Mouse (Mus musculus) CD4-positive, CD25-positive, alpha-beta regulatory T cell, adult 2 months (primary cell): ENCODE measurements around the gene St3gal2.
"Not testable (repeated sequence)": the region's sequence is repeated elsewhere in the genome, so short reads cannot be mapped to it uniquely, and the experiment has no call there.

Experiments used
- DNase-seq: peaks from one replicate; pipeline ENCODE4 v3.0.0-alpha.2; 2012; ENCODE audit warnings: low read depth, low spot score

St3gal2 gene

GRCm38 (mm10) chr8:110944276-110944876 lies 24.7 kb downstream of the St3gal2 start:
- no peak for DNase-seq

GRCm38 (mm10) chr8:110945716-110946115 lies 26.0 kb downstream of the St3gal2 start:
- DNase-seq: no peak

- DNase-seq: peak; percentile 58
Measured at GRCm38 (mm10) chr8:110950065-110950484, 30.4 kb downstream of the St3gal2 start.

GRCm38 (mm10) chr8:110954776-110955175 lies 35.1 kb downstream of the St3gal2 start:
- peak; percentile 65 for DNase-seq

- no peak for DNase-seq
Measured at GRCm38 (mm10) chr8:110956619-110957450, 37.1 kb downstream of the St3gal2 start.

GRCm38 (mm10) chr8:110957471-110957870 lies 37.7 kb downstream of the St3gal2 start:
- DNase-seq: no peak

GRCm38 (mm10) chr8:110958135-110958534 lies 38.4 kb downstream of the St3gal2 start:
- no peak for DNase-seq

- DNase-seq: peak; percentile 36
Measured at GRCm38 (mm10) chr8:110958553-110958952, 38.8 kb downstream of the St3gal2 start.

GRCm38 (mm10) chr8:110959071-110959780 lies 39.5 kb downstream of the St3gal2 start:
- DNase-seq: no peak

- DNase-seq: no peak
Measured at GRCm38 (mm10) chr8:110959906-110960305, 40.2 kb downstream of the St3gal2 start.

GRCm38 (mm10) chr8:110963051-110963450 lies 43.3 kb downstream of the St3gal2 start:
- no peak for DNase-seq

GRCm38 (mm10) chr8:110964666-110965065 lies 44.9 kb downstream of the St3gal2 start:
- no peak for DNase-seq

GRCm38 (mm10) chr8:110965594-110965993 lies 45.9 kb downstream of the St3gal2 start:
- DNase-seq: no peak

GRCm38 (mm10) chr8:110966586-110966985 lies 46.9 kb downstream of the St3gal2 start:
- DNase-seq: no peak

- DNase-seq: no peak
Measured at GRCm38 (mm10) chr8:110967326-110967725, 47.6 kb downstream of the St3gal2 start.

GRCm38 (mm10) chr8:110969910-110970770 lies 50.4 kb downstream of the St3gal2 start:
- peak; percentile 94 for DNase-seq

GRCm38 (mm10) chr8:110976532-110976931 lies 56.8 kb downstream of the St3gal2 start:
- not testable (repeated sequence) for DNase-seq

- not testable (repeated sequence) for DNase-seq
Measured at GRCm38 (mm10) chr8:110977987-110978386, 58.3 kb downstream of the St3gal2 start.

- peak; percentile 26 for DNase-seq
Measured at GRCm38 (mm10) chr8:110981304-110981703, 61.6 kb downstream of the St3gal2 start.

GRCm38 (mm10) chr8:110987805-110988744 lies 68.4 kb downstream of the St3gal2 start:
- DNase-seq: peak; percentile 24
